Mouse (Mus musculus): ENCODE data around the gene Thpo. TPM values are rescaled to one million over a fixed set of nuclear protein-coding genes. Genes with fewer than 3 reads are reported as not detected.

Gene Thpo
- polyA plus RNA-seq, 1 experiment: not detected

- no peak for TF ChIP-seq GATA1 (IDR thresholded peaks at IDR 0.05; ENCODE audit: low read length)
Measured at GRCm38 (mm10) chr16:20732251-20732924, 1.9 kb downstream of the Thpo start.

GRCm38 (mm10) chr16:20731688-20732087 lies 2.6 kb downstream of the Thpo start:
- TF ChIP-seq GATA1 (IDR thresholded peaks at IDR 0.05; ENCODE audit: low read length): no peak

GRCm38 (mm10) chr16:20730293-20730711 lies 4.0 kb downstream of the Thpo start:
- no peak for TF ChIP-seq GATA1 (IDR thresholded peaks at IDR 0.05; ENCODE audit: low read length)

- TF ChIP-seq GATA1 (IDR thresholded peaks at IDR 0.05; ENCODE audit: low read length): no peak
Measured at GRCm38 (mm10) chr16:20726384-20726783, 7.9 kb downstream of the Thpo start.

GRCm38 (mm10) chr16:20725750-20726149 lies 8.6 kb downstream of the Thpo start:
- TF ChIP-seq GATA1 (IDR thresholded peaks at IDR 0.05; ENCODE audit: low read length): no peak

- no peak for TF ChIP-seq GATA1 (IDR thresholded peaks at IDR 0.05; ENCODE audit: low read length)
Measured at GRCm38 (mm10) chr16:20725321-20725720, 9.0 kb downstream of the Thpo start.

- no peak for TF ChIP-seq GATA1 (IDR thresholded peaks at IDR 0.05; ENCODE audit: low read length)
Measured at GRCm38 (mm10) chr16:20724338-20724748, 10.0 kb downstream of the Thpo start.

- TF ChIP-seq GATA1 (IDR thresholded peaks at IDR 0.05; ENCODE audit: low read length): no peak
Measured at GRCm38 (mm10) chr16:20723247-20723646, 11.1 kb downstream of the Thpo start.

- TF ChIP-seq GATA1 (IDR thresholded peaks at IDR 0.05; ENCODE audit: low read length): no peak
Measured at GRCm38 (mm10) chr16:20722736-20723135, 11.6 kb downstream of the Thpo start.

GRCm38 (mm10) chr16:20721808-20722207 lies 12.5 kb downstream of the Thpo start:
- TF ChIP-seq GATA1 (IDR thresholded peaks at IDR 0.05; ENCODE audit: low read length): no peak

GRCm38 (mm10) chr16:20717978-20718670 lies 16.2 kb downstream of the Thpo start:
- no peak for TF ChIP-seq GATA1 (IDR thresholded peaks at IDR 0.05; ENCODE audit: low read length)

- no peak for TF ChIP-seq GATA1 (IDR thresholded peaks at IDR 0.05; ENCODE audit: low read length)
Measured at GRCm38 (mm10) chr16:20717181-20717977, 16.9 kb downstream of the Thpo start, which contains the start of the genes Polr2h and Clcn2. TSS of gene Polr2h (plus strand) at chr16:20717665. TSS of gene Clcn2 (minus strand) at chr16:20717746.

- no peak for TF ChIP-seq GATA1 (IDR thresholded peaks at IDR 0.05; ENCODE audit: low read length)
Measured at GRCm38 (mm10) chr16:20716841-20717180, 17.5 kb downstream of the Thpo start.

GRCm38 (mm10) chr16:20715976-20716840 lies 18.1 kb downstream of the Thpo start:
- no peak for TF ChIP-seq GATA1 (IDR thresholded peaks at IDR 0.05; ENCODE audit: low read length)

GRCm38 (mm10) chr16:20715566-20715965 lies 18.7 kb downstream of the Thpo start:
- no peak for TF ChIP-seq GATA1 (IDR thresholded peaks at IDR 0.05; ENCODE audit: low read length)

Data from G1E-ER4 (cell line).